Mouse (Mus musculus) ovary, postnatal 36 days (tissue): ENCODE results near the gene Sp2.

Experiments used
- DNase-seq: peaks from one replicate; pipeline ENCODE4 v3.0.0; 2022; ENCODE audit warnings: low spot score, mixed read lengths

The Sp2 gene

DNA sequence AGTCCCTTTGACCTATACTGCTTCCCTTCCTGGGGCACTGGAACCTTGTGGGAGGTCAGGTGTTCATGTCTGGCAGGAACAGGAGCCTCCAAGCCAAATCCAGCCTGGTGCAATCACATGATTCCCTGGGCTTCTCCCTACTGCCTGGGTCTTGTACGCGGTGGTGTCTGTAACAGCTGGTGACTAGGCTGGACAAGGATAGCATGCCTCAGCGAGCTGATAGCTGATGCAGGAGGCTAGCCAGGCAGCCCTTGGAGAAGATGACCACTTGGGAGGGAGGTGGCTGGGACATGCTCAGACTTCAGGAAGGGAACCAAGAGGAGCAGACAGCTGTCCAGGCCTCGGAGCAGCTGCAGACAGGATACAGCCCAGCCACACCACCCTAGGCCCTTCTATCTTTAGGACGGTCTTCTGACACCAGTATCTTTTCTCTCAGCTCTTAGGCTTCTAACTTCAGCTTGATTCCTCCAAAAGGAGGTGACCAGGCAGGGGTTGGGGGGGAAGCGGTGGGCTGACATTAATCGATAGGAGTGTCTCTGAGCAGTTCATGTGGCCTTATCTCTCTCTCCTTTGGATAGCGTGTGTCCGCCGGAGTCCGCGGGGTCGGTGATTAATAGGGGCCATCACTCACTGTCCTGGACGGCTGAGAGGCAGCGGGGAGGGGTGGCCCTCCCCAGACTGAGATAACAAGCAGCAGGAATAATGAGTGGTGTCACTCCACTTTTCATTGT, 76.2 kb downstream of the Sp2 start:
- DNase-seq, result no peak
